Mouse (Mus musculus) layer of hippocampus, adult 8-10 months (tissue): ENCODE measurements around the gene Suclg1. TPM values are rescaled to one million over a fixed set of nuclear protein-coding genes. Genes with fewer than 3 reads are reported as not detected.

Source experiments
- DNase-seq, 2 experiments: peaks; one replicate each; pipeline ENCODE4 v3.0.0; 2022; ENCODE audit warnings: low spot score in 2 of 2
- total RNA-seq, 4 experiments: library from RNA; stranded (reverse); gene quantifications; 2 replicates each; pipeline ENCODE4 v1.2.4; 2022

Gene Suclg1
- 100 to 1,000 TPM; 122 to 136 (median 131) TPM for total RNA-seq

DNA sequence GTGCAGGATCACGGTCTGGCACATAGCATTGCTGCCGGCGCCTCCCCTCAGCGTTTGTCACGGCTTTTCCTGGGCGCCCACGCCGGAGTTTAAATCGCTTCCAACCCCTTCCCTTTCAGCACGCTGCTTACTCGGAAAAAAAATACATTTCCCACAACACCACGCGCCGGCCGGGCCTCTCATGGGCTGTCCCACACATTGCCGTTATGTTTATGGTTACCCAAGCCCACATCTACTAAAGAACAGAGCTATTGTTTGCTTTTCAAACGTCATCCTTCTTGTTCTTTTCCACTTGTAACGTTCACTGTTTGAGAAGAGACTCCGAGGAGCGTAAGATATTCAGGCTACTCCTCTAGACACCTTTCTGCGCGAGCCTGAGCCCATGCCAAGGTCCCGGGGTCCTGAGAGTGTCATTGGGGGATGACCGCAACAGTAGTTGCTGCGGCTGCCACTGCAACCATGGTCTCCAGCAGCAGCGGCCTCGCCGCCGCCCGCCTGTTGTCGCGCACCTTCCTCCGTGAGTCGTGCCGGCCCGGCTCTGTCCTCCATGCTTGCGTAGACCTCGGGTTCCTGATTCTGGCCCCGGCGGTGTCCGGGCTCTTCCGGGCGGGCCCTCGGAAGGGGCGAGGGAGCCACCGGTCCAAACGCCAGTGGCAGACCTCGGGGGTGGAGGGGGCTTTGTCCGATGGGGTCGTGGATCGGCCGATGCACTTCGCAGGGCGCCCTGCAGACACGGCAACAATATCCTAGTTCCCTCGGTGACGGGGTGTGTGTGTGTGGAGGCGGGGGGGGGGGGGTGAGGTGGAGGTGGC lies at the start of gene Suclg1:
Gene Suclg1, plus strand, starts transcription at position 146 of the 812 bp plus-strand sequence.
- DNase-seq, result peak; percentile 87 to 89

- DNase-seq, result no peak
These were observed 44.5 kb upstream of the Suclg1 start for GRCm38 (mm10) chr6:73203724-73204123.

GRCm38 (mm10) chr6:73204937-73205336 lies 43.2 kb upstream of the Suclg1 start:
- no peak for DNase-seq

GRCm38 (mm10) chr6:73209598-73209997 lies 38.6 kb upstream of the Suclg1 start:
- no peak for DNase-seq

DNA sequence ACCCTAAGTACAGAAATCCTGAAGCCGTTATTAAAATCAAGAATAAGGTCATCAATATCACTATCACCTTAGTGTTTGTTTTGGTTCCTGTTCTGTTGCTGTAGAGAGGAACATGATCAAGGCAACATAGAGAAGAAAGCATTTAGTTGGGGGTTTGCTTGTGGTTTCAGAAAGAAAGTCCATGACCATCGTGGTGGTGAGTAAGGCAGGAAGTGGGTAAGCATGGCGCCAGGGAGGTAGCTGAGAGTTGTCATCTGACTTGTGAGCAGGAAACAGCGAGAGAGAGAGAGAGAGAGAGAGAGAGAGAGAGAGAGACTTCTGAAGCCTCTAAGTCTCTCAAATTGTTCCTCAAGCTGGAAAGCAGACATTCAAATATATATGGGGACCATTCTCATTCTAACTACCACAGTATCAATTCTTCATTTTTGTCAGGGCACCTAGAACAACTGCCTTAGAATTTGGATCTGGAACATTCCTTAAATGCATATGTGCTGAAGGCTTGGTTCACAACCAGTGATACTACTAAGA lies 37.7 kb upstream of the Suclg1 start:
- DNase-seq, result no peak

- DNase-seq, result no peak
These were observed 37.1 kb upstream of the Suclg1 start for GRCm38 (mm10) chr6:73211036-73211435.

GRCm38 (mm10) chr6:73211602-73212001 lies 36.6 kb upstream of the Suclg1 start:
- no peak for DNase-seq

- peak; percentile 90 to 93 for DNase-seq
These were observed 26.8 kb upstream of the Suclg1 start, which contains the start of gene Dnah6 for GRCm38 (mm10) chr6:73221189-73221957. TSS of gene Dnah6 (minus strand) at chr6:73221651.

DNA sequence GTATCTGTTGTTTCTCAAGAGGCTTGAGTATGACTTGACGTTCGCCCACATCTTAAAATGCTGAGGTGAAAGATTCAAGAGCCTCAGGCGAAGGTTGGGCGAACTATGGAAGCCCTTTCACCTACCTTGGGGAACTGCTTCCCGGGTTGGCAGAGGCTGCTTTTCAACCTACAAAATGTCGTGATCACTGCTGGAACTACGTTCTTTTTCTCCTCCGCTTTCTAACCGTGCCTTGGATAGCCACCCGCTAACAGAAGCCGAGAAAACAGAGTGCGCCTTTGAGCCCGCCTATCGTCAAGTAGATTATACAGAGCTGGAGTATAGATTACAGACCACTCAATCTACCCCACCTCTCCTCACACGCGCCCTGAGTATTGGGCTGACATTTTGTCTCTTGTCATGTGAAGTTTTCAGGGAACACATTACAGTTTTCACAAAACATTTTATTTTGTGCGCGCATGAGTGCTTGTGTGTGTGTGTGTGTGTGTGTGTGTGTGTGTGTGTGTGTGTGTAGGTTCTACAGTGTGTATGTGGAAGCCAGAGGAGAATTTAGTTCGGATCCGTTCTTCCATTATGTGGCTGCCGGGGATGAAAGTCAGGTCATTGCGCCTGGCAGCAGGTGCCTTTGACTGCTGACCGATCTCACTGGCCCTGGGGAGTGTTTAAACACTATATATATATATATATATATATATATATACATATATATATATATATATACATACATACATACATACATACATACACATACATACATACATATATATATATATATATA lies 26.0 kb upstream of the Suclg1 start:
- DNase-seq, result no peak

- peak in 1 of 2 experiments; percentile 60 for DNase-seq
These were observed 25.2 kb upstream of the Suclg1 start for GRCm38 (mm10) chr6:73222841-73223526.

GRCm38 (mm10) chr6:73227376-73228158 lies 20.6 kb upstream of the Suclg1 start:
- DNase-seq, result no peak

GRCm38 (mm10) chr6:73228408-73228807 lies 19.8 kb upstream of the Suclg1 start:
- DNase-seq, result no peak

DNA sequence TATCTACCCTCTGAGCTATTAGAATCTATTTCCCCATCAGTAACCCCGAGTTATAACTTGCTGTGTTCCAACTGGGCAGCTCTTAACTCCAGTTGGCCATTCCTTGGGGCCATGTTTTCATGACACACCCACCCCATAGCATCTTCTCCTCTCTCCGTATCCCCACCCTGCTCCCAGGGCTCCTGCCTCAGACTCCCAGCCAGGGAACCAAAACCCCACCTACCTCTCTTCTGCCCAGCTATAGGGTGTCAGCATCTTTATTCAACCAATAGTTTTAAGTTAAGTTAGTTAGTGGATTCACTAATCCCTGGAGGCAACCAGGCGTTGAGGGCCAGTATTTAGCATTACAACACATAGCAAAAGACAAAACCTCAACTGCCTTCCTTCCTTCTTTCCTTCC lies 19.3 kb upstream of the Suclg1 start:
- no peak for DNase-seq

DNA sequence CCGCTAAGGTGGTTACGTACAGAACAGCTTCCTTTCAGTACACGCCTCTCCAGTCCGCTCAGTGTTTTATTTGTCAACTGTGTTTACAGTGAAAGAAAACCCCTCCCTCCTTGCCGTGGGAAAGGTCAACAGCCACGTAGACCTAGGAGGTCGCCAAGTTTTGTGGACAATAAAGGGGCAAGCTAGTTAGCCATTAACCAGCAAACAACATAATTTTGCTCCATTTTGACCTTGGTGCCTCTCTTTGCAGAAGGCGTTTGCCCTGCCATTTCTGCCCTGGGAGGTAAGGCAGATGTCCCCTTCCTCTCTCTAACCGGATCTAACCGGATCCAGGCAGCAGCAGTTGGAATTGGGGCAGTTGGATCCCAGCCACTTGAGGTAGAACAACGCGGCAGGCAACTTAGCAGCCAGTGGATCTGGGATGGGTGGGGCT lies 16.0 kb upstream of the Suclg1 start:
- no peak for DNase-seq

- no peak for DNase-seq
These were observed 14.9 kb upstream of the Suclg1 start for GRCm38 (mm10) chr6:73233202-73233726.

DNA sequence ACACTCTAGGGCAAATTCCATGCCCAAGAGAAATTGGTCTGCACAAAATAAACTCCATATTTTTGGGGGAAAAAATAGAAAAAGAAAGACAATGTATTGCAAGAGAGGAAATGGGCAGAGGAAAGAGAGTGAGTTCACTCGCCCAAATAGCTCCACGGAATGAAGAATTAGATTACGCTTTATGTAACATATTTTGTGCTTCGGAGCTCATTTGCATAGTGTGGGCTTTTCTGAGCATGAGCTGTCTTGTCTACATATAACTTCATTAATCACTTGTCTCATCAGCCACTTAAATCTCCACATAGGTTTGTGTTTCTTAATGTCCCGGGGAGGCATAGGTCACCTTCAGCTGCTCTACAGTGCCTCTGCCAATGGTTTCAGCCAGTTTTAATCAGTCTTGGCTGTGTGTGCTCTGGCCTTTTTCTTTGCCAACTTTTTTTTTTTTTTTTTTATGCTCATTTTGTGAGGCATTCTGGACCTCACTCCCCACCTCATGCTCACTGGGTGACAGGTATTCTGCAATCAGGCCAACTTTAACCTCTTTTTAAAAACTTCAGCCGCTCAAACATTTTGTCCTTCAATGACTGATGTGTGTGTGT lies 13.8 kb upstream of the Suclg1 start:
- DNase-seq, result no peak

GRCm38 (mm10) chr6:73235650-73236049 lies 12.5 kb upstream of the Suclg1 start:
- DNase-seq, result no peak

- no peak for DNase-seq
These were observed 1.4 kb upstream of the Suclg1 start for GRCm38 (mm10) chr6:73246821-73247220.

DNA sequence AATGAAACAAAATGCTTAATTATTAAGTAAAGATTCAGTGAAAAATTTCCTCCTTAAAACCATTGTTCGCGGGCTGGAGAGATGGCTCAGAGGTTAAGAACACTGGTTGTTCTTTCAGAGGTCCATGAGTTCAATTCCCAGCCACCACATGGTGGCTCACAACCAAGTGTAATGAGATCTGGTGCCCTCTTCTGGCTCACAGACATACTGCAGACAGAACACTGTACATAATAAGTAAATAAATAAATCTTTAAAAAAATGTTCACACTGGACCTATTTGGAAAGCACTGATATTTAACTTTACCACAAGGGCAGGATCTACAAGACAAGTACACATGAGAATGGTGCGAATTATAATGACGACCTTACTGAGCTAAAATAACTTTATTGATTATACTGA lies 730 bp upstream of the Suclg1 start:
- no peak for DNase-seq
